Mouse (Mus musculus) bone marrow, adult 2 months (tissue): Measurements from ENCODE around the gene Heg1.

Experiments
- CTCF ChIP-seq: fragments of 200-500 bp; IDR thresholded peaks from 2 replicates; pipeline ENCODE4 v1.5.1; 2011; ENCODE audit warnings: low read length, control low read depth; ENCODE audit not compliant: control insufficient read depth, insufficient read depth
- POLR2A ChIP-seq: fragments of 200-500 bp; IDR thresholded peaks from 2 replicates; pipeline ENCODE4 v1.6.1; 2011; ENCODE audit warnings: low read depth, mild to moderate bottlenecking, control low read depth, low read length, borderline replicate concordance; ENCODE audit not compliant: control insufficient read depth

GRCm38 (mm10) chr16:33704289-33704688 lies 20.1 kb downstream of the Heg1 start:
- TF ChIP-seq CTCF (no peak), POLR2A (no peak)
